Mouse (Mus musculus): ENCODE results near the gene Bean1.

The Bean1 gene

GRCm38 (mm10) chr8:104170118-104171049 is at the start of gene Bean1:
Gene Bean1 (plus strand): TSS chr8:104170442.
- DNase-seq (ENCODE audit: low spot score in 2 of 2) = peak; percentile 32 to 34

DNA sequence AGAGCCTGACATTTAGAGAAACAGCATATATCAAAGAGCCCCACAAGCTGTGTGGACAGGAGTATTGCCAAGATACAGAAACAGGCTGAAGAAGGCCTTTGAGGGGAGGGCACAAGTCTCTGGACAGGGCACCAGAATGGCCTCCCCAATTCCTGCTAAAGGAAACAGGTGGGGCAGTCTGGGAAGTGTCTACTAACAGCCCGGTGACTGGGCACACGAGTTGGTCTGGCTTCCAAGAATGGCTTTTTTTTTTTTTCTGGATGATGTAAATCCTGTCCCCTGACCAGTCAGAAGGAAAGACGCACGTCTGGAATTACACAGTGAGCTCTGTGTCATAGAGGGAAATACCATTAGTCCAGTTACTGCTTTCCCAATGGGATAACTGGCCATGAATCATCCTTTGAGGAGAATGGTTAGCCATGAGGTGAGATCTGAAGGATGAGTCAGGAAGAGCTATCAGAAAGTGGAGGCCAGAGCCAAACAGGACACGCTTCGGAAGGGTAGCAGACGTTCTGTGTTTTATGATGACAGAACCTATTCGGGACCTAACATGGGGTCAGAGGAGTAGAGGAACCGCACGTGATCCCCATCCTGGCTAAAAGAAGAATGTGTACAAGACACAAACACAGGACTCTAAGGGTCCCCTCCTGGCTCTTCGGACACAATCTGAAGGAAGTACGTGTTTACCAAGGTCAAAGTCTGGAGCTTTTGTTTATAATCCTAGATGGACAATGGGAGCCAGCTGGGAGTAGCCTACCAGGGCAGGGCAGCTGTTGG is 48.4 kb upstream of the Bean1 start:
- no peak for DNase-seq (ENCODE audit: low spot score in 2 of 2)

- no peak for DNase-seq (ENCODE audit: low spot score in 2 of 2)
These were observed 47.1 kb upstream of the Bean1 start for GRCm38 (mm10) chr8:104123080-104123657.

DNA sequence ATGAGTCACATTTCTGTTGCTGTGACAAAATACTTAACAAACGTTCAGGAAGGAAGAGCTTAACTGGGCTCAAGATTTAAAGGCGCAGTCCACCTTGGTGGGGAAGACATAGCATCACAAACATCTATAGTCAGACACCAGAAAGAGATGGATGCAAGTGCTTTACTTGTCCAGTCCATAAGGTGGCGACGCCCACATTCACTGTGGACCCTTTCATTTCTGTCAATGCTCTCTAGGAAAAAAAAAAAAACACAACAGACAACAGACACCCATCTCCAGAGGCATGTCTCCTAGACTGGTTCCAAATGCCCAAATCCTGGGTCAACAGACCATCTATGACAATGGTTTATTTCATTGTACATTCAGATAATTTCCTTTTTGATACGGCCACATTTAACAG is 45.7 kb upstream of the Bean1 start:
- no peak for DNase-seq (ENCODE audit: low spot score in 2 of 2)

DNA sequence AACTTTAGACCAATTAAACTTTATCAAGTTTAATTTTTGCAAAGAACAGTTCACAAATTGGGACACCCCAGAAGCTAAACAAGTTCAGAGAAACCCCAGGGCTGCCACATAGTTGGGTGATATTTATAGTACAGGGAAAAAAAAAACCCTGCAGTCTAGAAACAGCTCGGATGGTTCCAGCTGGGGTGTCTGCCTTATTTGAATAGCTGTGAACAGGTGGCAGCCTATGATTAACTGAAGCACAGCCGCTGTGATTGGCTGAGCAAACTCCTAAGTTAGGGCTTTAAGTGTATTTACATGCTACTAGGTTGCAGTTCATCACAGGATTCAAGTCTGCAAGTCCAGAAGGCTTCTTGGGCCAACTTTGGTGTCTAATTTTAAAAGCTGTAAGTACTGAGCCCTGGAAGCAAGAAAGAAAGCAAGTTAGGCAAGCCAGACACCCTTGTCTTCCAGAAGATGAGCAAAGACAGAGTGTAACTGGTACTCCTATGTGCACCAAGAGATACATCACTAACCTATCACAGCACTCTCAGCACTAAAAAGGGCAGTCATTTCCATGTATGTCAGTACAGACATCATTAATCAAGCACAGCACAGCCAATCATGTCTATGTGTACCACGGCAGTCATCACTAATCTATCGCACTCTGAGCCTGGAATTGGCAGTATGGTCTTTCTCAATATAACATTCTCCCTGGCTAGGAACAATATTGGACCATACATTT is 42.9 kb upstream of the Bean1 start:
- DNase-seq (ENCODE audit: low spot score in 2 of 2) = no peak

GRCm38 (mm10) chr8:104130916-104131315 is 39.3 kb upstream of the Bean1 start:
- DNase-seq (ENCODE audit: low spot score in 2 of 2) = no peak

DNA sequence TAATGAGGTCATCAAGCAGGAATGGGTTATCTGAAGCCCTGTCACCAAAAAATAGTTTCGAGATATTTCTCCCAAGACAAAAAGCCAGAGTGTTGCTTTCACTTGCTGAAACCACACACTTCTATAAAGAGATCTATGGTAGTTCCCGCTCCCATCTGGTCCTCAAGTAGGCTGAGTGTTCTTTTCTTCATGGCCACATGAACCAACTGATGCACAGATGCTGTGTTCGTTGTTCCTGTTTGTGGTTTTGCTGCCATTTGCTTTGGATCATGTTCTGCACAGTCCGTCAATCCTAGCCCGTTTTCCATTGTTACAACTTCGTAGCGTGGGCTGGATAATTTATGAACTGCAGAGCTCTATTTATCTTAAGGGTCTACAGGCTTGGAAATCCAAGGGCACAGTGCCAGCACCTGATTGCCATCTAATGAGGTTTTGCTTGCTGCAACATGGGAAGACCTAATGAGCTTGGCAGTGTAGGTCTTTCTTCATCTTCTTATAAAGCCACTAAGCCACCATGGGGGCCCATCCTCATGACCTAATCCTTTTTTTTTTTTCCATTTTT is 38.7 kb upstream of the Bean1 start:
- no peak for DNase-seq (ENCODE audit: low spot score in 2 of 2)

DNA sequence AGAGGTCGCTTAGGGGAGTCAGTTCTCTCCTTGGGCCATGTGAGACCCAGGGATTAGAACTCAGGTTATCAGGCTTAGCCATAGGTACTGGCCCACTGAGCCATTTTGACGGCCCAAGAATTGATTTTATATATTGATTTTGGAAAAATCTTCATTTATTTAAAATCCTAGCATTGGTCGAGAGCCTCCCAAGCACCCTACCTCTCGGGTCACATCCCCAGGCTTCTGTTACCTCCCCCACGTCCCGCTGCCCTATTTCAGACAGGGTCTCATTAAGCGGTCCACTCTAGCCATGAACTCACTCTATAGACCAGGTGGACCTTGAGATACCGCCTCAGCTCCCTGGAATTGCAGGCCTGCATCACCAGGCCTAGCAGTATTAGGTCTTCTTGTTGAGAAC is 35.7 kb upstream of the Bean1 start:
- DNase-seq (ENCODE audit: low spot score in 2 of 2) = no peak

GRCm38 (mm10) chr8:104136277-104136676 is 34.0 kb upstream of the Bean1 start:
- DNase-seq (ENCODE audit: low spot score in 2 of 2) = no peak

DNA sequence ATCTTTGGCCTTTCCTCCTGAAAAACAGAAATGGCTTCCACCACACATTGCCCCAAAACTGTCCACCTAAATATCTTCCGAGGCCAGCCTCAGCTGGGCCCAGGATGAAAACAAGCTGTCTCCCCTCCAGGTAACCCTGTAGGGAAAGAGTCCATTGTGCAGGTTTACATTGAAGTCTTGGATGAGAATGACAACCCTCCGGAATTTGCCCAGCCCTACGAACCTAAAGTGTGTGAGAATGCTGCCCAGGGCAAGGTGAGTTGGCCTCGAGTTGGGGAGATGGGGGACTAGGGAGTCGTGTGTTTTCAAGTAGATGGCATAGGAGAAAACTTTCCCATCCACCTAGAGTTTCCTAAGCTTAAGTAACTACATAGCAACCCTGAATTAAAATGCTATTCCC is 32.6 kb upstream of the Bean1 start:
- DNase-seq (ENCODE audit: low spot score in 2 of 2) = no peak

- no peak for DNase-seq (ENCODE audit: low spot score in 2 of 2)
These were observed 29.6 kb upstream of the Bean1 start for GRCm38 (mm10) chr8:104140611-104141010.

GRCm38 (mm10) chr8:104142415-104142814 is 27.8 kb upstream of the Bean1 start:
- DNase-seq (ENCODE audit: low spot score in 2 of 2) = no peak

- no peak for DNase-seq (ENCODE audit: low spot score in 2 of 2)
These were observed 26.9 kb upstream of the Bean1 start for GRCm38 (mm10) chr8:104143379-104143778.

- no peak for DNase-seq (ENCODE audit: low spot score in 2 of 2)
These were observed 25.6 kb upstream of the Bean1 start for GRCm38 (mm10) chr8:104144434-104145216.

DNA sequence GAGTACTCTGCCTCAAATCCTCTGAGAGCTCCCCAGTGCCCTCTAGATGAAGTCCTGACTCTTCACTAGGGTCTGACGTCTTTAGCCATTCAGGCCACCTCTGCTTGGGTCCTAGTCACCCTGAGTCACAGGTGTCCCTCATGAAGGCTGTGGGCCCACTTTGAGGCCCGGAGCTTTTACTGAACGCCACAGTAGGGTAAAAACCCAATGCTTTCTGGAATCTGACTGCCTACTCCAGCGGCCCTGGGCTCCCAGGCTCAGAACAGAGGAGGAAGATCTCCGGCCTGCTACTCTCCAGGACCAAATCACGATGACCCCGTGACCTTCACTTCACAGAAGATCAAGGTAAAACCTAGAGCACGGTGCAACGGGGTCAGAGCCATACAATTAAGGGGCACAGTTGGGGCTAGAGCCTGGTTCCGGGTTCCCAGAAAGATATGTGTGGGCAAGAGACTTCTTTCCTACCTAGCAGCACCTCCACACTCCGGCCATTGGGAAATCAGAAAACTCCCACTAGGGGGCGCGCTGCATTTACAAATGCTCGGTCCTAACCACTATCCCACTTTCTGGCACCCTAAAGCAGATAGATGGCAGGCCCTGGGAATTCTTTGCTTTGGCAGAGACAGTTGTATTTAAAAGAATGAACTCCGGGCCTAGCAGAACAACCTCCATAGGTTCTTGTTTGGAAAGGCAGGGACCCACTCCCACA is 24.1 kb upstream of the Bean1 start:
- peak; percentile 90 to 92 for DNase-seq (ENCODE audit: low spot score in 2 of 2)

- DNase-seq (ENCODE audit: low spot score in 2 of 2) = no peak
These were observed 23.3 kb upstream of the Bean1 start for GRCm38 (mm10) chr8:104146717-104147494.

DNA sequence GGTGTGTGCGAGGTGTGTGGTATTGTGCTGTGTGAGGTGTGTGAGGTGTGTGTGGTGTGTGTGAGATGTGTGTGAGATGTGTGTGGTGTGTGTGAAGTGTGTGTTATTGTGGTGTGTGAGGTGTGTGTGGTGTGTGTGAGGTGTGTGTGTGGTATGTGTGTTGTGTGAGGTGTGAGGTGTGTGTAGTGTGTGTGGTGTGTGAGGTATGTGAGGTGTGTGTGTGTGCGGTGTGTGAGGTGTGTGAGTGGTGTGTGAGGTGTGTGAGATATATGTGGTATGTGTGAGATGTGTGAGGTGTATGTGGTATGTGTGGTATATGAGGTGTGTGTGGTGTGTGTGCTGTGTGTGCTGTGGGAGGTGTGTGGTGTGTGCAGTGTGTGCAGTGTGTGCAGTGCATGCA is 22.3 kb upstream of the Bean1 start:
- no peak for DNase-seq (ENCODE audit: low spot score in 2 of 2)

DNA sequence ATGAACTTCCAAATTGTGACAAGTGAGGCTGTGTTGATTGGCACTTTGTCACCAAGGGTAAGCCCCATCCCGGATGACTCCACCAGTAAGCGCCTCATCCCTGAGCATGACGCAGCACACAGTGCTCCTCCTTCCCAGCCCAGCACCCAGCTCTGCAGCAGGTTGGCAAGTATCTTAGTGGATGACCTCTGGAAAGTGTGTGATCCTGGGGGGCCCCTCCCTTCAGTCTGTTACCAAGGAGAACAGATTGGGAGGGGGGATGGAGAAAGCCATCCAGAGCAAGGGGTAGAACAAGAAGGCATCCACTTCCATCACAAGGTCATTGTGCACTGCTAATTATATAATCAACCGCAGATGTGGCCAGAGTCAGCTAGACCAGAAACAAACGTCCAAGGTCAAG is 9.5 kb upstream of the Bean1 start:
- no peak for DNase-seq (ENCODE audit: low spot score in 2 of 2)

DNA sequence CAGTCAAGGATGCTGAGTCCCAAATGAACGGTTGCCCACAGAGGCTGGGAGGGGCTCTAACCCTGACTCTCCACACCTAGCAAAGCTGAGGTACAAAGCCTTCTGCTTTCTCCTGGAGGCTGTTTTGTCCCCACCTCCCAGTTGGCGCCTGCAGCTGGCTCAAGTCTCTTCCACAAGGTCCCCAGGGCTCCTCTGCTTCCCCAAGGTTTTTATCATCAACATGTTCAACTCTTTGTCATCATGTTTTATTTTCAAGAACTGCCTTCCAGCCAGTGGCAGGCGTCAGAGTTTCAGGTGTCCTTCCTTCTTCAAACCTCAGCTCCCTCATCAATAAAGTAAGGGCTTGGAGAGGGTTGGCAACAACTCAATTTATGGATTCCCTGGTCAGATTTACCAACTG is 781 bp upstream of the Bean1 start:
- no peak for DNase-seq (ENCODE audit: low spot score in 2 of 2)
